Mouse (Mus musculus) lung, postnatal 10 days (tissue): ENCODE results near the gene Vmn2r11.
"Not testable (repeated sequence)": the region's sequence is repeated elsewhere in the genome, so short reads cannot be mapped to it uniquely, and the experiment has no call there.

Experiments used
- DNase-seq: peaks from one replicate; pipeline ENCODE4 v3.0.0; 2021

The Vmn2r11 gene

DNA sequence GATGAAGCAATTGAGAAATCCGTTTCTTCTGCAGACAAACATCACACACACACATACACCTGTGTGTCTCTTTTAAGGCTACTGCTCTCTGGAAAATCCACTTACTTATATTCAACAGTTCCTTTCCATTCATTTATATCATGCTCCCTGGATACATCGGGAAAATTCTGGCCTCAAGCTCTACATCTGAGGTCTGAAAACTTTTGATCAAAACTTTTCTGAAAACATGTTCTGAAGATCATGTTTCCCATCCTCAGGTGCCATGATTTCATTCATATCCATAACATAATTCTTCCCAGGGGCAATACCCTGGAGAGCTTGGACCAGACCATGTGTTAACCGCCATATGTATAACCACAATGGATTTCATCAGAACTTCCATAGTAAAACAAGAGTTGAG lies at the start of gene Vmn2r11:
Vmn2r11 (minus strand) TSS at position 101 of the 400 bp plus-strand sequence.
- not testable (repeated sequence) for DNase-seq

DNA sequence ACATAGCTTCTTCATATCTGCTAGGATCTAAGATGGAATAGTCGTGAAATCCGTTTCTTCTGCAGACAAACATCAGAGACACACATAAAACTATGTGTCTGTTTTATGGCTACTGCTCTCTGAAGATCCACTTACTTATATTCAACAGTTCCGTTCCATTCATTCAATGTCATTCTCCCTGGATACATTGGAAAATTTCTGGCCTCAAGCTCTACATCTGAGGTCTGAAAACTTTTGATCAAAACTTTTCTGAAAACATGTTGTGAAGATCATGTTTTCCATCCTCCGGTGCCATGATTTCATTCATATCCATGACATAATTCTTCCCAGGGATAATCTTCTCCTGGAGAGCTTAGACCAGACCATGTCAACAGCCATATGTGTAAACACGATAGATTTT lies 38.5 kb upstream of the Vmn2r11 start, which contains the start of gene Vmn2r12:
Vmn2r12 (minus strand) TSS at position 101 of the 400 bp plus-strand sequence.
- not testable (repeated sequence) for DNase-seq

DNA sequence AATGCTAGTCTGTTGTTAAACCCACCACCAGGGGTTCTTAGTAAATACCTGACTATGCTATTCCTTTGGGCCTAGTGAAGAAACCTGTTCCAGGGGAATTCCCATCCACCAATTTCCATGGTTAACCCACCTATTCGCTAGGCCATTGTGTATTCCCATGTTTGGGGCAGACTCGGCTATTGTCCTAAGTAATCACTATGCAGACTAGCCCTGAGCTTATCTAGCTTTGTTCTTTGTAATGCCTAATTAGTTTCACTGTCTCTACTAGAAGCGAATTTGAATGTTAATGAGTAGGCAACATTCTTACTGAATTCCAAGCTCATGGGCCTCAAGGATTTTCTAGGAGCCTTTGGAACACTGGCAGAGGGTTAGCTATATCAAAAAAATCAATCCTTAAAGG lies 37.1 kb upstream of the Vmn2r11 start:
- DNase-seq = not testable (repeated sequence)

DNA sequence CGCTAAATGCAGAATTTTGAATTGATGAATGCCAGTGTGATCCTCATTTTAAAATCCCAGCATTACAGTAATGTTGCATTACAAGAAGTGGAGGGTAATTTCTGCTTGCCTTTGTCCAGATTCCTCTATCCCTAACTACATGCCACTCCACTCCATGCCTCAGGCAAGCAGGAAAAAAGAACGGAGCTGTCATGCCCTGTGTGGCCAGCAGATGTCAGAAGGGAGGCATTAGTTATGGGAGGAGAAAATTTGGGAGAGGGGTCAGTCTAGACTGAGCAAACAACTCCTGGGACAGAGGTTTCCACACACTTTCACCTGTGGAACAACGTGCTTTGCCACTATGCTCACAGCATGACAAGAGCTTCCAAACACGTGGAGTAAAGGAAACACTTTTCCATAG lies 12.6 kb upstream of the Vmn2r11 start:
- DNase-seq = not testable (repeated sequence)

DNA sequence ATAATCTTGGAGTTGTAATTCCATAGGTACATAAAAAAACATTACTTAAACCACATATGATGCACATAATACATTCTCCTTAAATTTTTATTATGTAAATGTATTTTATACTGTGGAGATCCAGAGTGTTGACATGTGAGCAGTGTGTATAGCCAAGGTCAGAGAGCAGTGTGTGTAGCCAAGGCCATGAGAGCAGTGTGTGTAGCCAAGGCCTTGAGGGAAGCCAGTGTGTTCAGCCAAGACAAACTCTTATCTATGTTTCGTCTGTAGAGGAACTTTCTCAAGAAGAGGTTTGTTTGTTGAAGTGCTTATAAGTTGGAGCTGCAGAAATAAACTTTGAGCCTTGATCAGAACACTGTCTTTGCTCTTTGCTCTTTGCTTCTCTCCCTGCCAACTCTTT lies 4.1 kb downstream of the Vmn2r11 start:
- DNase-seq = no peak

DNA sequence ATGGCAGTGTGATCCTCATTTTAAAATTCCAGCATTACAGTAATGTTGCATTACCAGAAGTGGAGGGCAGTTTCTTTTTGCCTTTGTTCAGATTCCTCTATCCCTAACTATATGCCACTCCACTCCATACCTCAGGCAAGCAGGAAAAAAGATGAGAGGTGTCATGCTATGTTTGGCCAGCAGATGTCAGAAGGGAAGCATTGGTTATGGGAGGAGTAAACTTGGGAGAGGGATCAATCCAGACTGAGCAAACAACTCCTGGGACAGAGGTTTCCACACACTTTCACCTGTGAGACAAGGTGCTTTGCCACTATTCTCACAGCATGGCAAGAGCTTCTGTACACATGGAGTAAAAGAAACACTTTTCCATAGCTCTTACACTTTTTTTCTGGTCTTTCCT lies 26.8 kb downstream of the Vmn2r11 start:
- DNase-seq = no peak

DNA sequence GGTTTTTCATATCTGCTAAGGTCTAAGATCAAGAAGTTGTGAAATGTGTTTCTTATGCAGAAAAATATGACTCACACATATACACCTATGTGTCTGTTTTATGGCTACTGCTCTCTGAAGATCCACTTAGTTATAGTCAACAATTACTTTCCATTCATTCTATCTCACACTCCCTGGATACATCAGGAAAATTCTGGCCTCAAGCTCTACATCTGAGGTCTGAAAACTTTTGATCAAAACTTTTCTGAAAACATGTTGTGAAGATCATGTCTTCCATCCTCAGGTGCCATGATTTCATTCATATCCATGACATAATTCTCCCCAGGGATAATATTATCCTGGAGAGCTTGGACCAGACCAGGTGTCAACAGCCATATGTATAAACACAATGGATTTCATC lies 52.9 kb downstream of the Vmn2r11 start, which contains the start of gene Vmn2r10:
Vmn2r10 (minus strand) TSS at position 101 of the 400 bp plus-strand sequence.
- not testable (repeated sequence) for DNase-seq
